Mouse (Mus musculus): ENCODE data around the gene Ube2s.

GRCm38 (mm10) chr7:4792278-4793212 lies 19.8 kb downstream of the Ube2s start, which contains the start of gene Rpl28:
- TF ChIP-seq CTCF (IDR thresholded peaks at IDR 0.05; ENCODE audit: low read depth, low read length) (no peak), POLR2A (IDR thresholded peaks at IDR 0.05; ENCODE audit: extremely low read depth, insufficient read depth, low read length) (peak; percentile 92)
